Mouse (Mus musculus) heart, embryonic 16.5 days (tissue): ENCODE results near the gene Tollip. TPM values are rescaled to one million over a fixed set of nuclear protein-coding genes. Genes with fewer than 3 reads are reported as not detected.

Experiments
- ATAC-seq: fragments of 200-750 bp; cut with Nextera tagmentation; replicated peaks from 2 replicates; pipeline ENCODE4 v1.8.0; 2017; ENCODE audit warnings: moderate number of reproducible peaks; ENCODE audit not compliant: insufficient read depth, low FRiP score; ENCODE audit errors: extremely low read depth
- H3K27ac ChIP-seq: fragments of 300-500 bp; sonication (generic); 2 replicates; pipeline ENCODE4 v1.5.1; 2014; ENCODE audit warnings: mild to moderate bottlenecking, low read length, control low read depth, moderate library complexity
- H3K27me3 ChIP-seq: fragments of 300-500 bp; sonication (generic); 2 replicates; pipeline ENCODE4 v1.6.1; 2014; ENCODE audit warnings: low read length, mixed read lengths; ENCODE audit not compliant: control insufficient read depth, insufficient read depth
- H3K36me3 ChIP-seq: fragments of 300-500 bp; sonication (generic); 2 replicates; pipeline ENCODE4 v1.6.1; 2014; ENCODE audit not compliant: control insufficient read depth, insufficient read depth
- H3K4me1 ChIP-seq: fragments of 300-500 bp; sonication (generic); 2 replicates; pipeline ENCODE4 v1.6.1; 2014; ENCODE audit warnings: low read length, mixed read lengths; ENCODE audit not compliant: control insufficient read depth, insufficient read depth
- H3K4me2 ChIP-seq: fragments of 300-500 bp; sonication (generic); 2 replicates; pipeline ENCODE4 v1.6.1; 2014; ENCODE audit warnings: low read depth, mild to moderate bottlenecking, control low read depth, low read length
- H3K4me3 ChIP-seq: fragments of 300-500 bp; sonication (generic); 2 replicates; pipeline ENCODE4 v1.5.1; 2014; ENCODE audit warnings: mild to moderate bottlenecking, control low read depth, low read length
- H3K9ac ChIP-seq: fragments of 300-500 bp; sonication (generic); 2 replicates; pipeline ENCODE4 v1.6.1; 2014; ENCODE audit warnings: low read length, control low read depth
- H3K9me3 ChIP-seq: fragments of 300-500 bp; sonication (generic); replicated peaks from 2 replicates; pipeline ENCODE4 v1.6.1; 2016; ENCODE audit warnings: low read length; ENCODE audit not compliant: control insufficient read depth
- WGBS: fragments of 180-500 bp; shearing (Covaris S2); extraction: QIAGEN DNeasy Blood & Tissue Kit; methylation state at CpG from one replicate; pipeline ENCODE4 v1.1.7; 2014; 5-methylcytosine and 5-hydroxymethylcytosine counted together
- polyA plus RNA-seq: library from polyadenylated mRNA; unstranded; fragments of >200 nt; fragmentation: Nextera tagmentation; extraction: Ambion mirVana; gene quantifications from 2 replicates; pipeline ENCODE4 v1.2.1, GENCODE M21; 2015

The Tollip gene
- 43.5 and 46.6 TPM in 2 replicates for polyA plus RNA-seq

GRCm38 (mm10) chr7:141918407-141918806 lies at the start of gene Tollip:
Gene Tollip (minus strand): TSS chr7:141918507.
- Histone ChIP-seq H3K36me3 (no peaks in the 10 kb centered on the region), H3K4me2 (no peak within 1 kb of the TSS), H3K9ac (no peak within 1 kb of the TSS), H3K27me3 (no peaks in the 10 kb centered on the region), H3K4me1 (no peaks in the 10 kb centered on the region), H3K27ac (no peak within 1 kb of the TSS), H3K9me3 (no peaks in the 10 kb centered on the region), H3K4me3 (no peak within 1 kb of the TSS)
- no peak for ATAC-seq
- 78% methylated on average over 2 of the region's 2 CpGs for WGBS

GRCm38 (mm10) chr7:141966281-141966680 lies 48.0 kb upstream of the Tollip start:
- no peak for ATAC-seq
- Histone ChIP-seq H3K36me3 (no peaks in the 10 kb centered on the region), H3K4me3 (no peak overlapping the region), H3K9ac (no peak overlapping the region), H3K4me1 (no peaks in the 10 kb centered on the region), H3K27ac (no peak overlapping the region), H3K4me2 (no peak overlapping the region), H3K27me3 (peaks cover 10% of the 10 kb centered on the region), H3K9me3 (no peaks in the 10 kb centered on the region)
- WGBS, result 77% methylated on average over 2 of the region's 2 CpGs

- H3K27ac ChIP-seq, result no peak overlapping the region
- H3K4me2 ChIP-seq, result no peak overlapping the region
- ATAC-seq, result no peak
- peaks cover 4% of the 10 kb centered on the region for H3K27me3 ChIP-seq
- H3K9ac ChIP-seq, result no peak overlapping the region
- no peaks in the 10 kb centered on the region for H3K4me1 ChIP-seq
- H3K36me3 ChIP-seq, result no peaks in the 10 kb centered on the region
- WGBS, result 91% methylated on average over 3 of the region's 3 CpGs
- H3K9me3 ChIP-seq, result no peaks in the 10 kb centered on the region
- H3K4me3 ChIP-seq, result no peak overlapping the region
Observed at GRCm38 (mm10) chr7:141962521-141962920, 44.2 kb upstream of the Tollip start.

- Histone ChIP-seq H3K4me2 (no peak overlapping the region), H3K4me3 (no peak overlapping the region), H3K9ac (no peak overlapping the region), H3K4me1 (no peaks in the 10 kb centered on the region), H3K9me3 (no peaks in the 10 kb centered on the region), H3K27me3 (peaks cover 11% of the 10 kb centered on the region), H3K36me3 (no peaks in the 10 kb centered on the region), H3K27ac (no peak overlapping the region)
- WGBS, result 79% methylated on average over 3 of the region's 3 CpGs
- no peak for ATAC-seq
Observed at GRCm38 (mm10) chr7:141961491-141961890, 43.2 kb upstream of the Tollip start.

- 77% methylated on average over 2 of the region's 2 CpGs for WGBS
- H3K4me2 ChIP-seq, result no peak overlapping the region
Observed at GRCm38 (mm10) chr7:141960926-141961325, 42.6 kb upstream of the Tollip start.

GRCm38 (mm10) chr7:141959133-141959532 lies 40.8 kb upstream of the Tollip start:
- Histone ChIP-seq H3K9ac (no peak overlapping the region), H3K9me3 (no peaks in the 10 kb centered on the region), H3K4me1 (no peaks in the 10 kb centered on the region), H3K4me2 (no peak overlapping the region), H3K36me3 (no peaks in the 10 kb centered on the region), H3K27ac (no peak overlapping the region), H3K27me3 (peaks cover 24% of the 10 kb centered on the region), H3K4me3 (no peak overlapping the region)
- no peak for ATAC-seq
- 53% methylated on average over 1 of the region's 1 CpGs for WGBS

More at GRCm38 (mm10) chr7:141960926-141961325, 42.6 kb upstream of the Tollip start:
- Histone ChIP-seq H3K4me1 (no peaks in the 10 kb centered on the region), H3K27ac (no peak overlapping the region), H3K9ac (no peak overlapping the region), H3K4me3 (no peak overlapping the region), H3K27me3 (peaks cover 12% of the 10 kb centered on the region), H3K36me3 (no peaks in the 10 kb centered on the region), H3K9me3 (no peaks in the 10 kb centered on the region)
- ATAC-seq, result no peak

- Histone ChIP-seq H3K9me3 (no peaks in the 10 kb centered on the region), H3K9ac (no peak overlapping the region), H3K4me1 (no peaks in the 10 kb centered on the region), H3K27ac (no peak overlapping the region), H3K36me3 (no peaks in the 10 kb centered on the region), H3K4me3 (no peak overlapping the region), H3K4me2 (no peak overlapping the region), H3K27me3 (peaks cover 32% of the 10 kb centered on the region)
- 69% methylated on average over 2 of the region's 2 CpGs for WGBS
- ATAC-seq, result no peak
Observed at GRCm38 (mm10) chr7:141958211-141958610, 39.9 kb upstream of the Tollip start.

DNA sequence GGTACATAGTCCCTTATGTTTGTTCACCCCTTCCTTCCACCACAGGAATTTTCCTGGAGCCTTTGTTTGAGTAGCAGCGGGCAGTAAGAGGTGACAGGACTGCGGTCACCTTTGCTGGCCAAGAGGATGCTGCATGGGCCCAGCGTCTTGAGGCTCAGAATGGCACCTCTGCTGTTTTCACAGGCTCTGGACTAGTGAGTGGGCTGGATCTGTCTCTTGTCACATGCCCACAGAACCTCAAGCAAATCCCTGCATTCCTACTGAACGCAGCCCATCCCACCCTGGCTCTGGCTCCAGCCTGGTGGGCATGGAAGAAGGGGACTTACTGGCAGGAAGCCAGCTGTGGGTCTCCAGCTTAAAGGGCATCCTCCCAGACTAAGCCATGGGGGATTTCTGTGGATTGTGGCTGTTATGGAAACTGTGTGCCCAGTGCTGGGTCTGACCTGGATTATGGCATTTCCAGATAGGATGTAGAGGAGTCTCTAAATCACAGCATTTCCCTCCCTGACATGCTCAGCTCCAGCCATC lies 39.3 kb upstream of the Tollip start:
- H3K4me2 ChIP-seq, result no peak overlapping the region
- H3K27me3 ChIP-seq, result peaks cover 38% of the 10 kb centered on the region
- WGBS, result 76% methylated on average over 4 of the region's 4 CpGs
- no peak overlapping the region for H3K9ac ChIP-seq
- H3K27ac ChIP-seq, result no peak overlapping the region
- no peaks in the 10 kb centered on the region for H3K4me1 ChIP-seq
- no peak overlapping the region for H3K4me3 ChIP-seq
- H3K9me3 ChIP-seq, result no peaks in the 10 kb centered on the region
- H3K36me3 ChIP-seq, result no peaks in the 10 kb centered on the region
- no peak for ATAC-seq

DNA sequence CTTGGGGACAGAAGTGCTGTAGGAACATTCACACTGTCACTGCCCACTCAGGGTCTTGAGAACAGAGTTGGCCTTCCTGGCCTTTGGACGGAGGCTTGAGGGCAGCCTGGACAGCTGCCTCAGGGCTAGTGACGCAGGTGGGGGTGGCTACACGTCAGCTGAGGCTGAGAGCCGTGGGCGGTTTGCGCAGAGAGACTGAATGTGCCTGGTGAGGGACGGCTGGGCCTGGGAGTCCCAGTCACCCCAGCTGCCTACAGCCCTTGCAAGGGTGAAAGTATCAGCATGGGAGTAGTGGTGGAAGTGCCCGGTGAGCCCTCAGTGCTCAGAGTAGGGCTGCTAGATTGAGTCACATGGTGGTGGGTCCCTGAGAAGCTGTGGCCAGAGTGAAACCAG lies 37.9 kb upstream of the Tollip start:
- Histone ChIP-seq H3K4me2 (no peak overlapping the region), H3K4me1 (no peaks in the 10 kb centered on the region), H3K27me3 (peaks cover 52% of the 10 kb centered on the region), H3K36me3 (no peaks in the 10 kb centered on the region), H3K9ac (no peak overlapping the region), H3K4me3 (no peak overlapping the region), H3K27ac (no peak overlapping the region), H3K9me3 (peaks cover 5% of the 10 kb centered on the region)
- 69% methylated on average over 8 of the region's 8 CpGs for WGBS
- no peak for ATAC-seq
